Mouse (Mus musculus): ENCODE data around the gene Gm26558.

Gm26558 gene

GRCm38 (mm10) chr2:70661715-70662495 is at the start of gene Gm26558:
TSS of gene Gm26558 (minus strand) at chr2:70662108.
- peak; percentile 29 for DNase-seq

- no peak for DNase-seq
Measured at GRCm38 (mm10) chr2:70710878-70711277, 49.0 kb upstream of the Gm26558 start.

- DNase-seq: no peak
Measured at GRCm38 (mm10) chr2:70710236-70710635, 48.3 kb upstream of the Gm26558 start.

- DNase-seq: no peak
Measured at GRCm38 (mm10) chr2:70708986-70709730, 47.2 kb upstream of the Gm26558 start.

GRCm38 (mm10) chr2:70702403-70702802 is 40.5 kb upstream of the Gm26558 start:
- no peak for DNase-seq

- no peak for DNase-seq
Measured at GRCm38 (mm10) chr2:70701571-70701970, 39.7 kb upstream of the Gm26558 start.

GRCm38 (mm10) chr2:70700851-70701250 is 38.9 kb upstream of the Gm26558 start:
- DNase-seq: no peak

- DNase-seq: no peak
Measured at GRCm38 (mm10) chr2:70695712-70696111, 33.8 kb upstream of the Gm26558 start.

GRCm38 (mm10) chr2:70690195-70690594 is 28.3 kb upstream of the Gm26558 start:
- peak; percentile 33 for DNase-seq

GRCm38 (mm10) chr2:70688454-70689078 is 26.7 kb upstream of the Gm26558 start:
- no peak for DNase-seq

- DNase-seq: no peak
Measured at GRCm38 (mm10) chr2:70682324-70682723, 20.4 kb upstream of the Gm26558 start.

GRCm38 (mm10) chr2:70673445-70674126 is 11.7 kb upstream of the Gm26558 start:
- DNase-seq: no peak

- DNase-seq: no peak
Measured at GRCm38 (mm10) chr2:70672476-70672875, 10.6 kb upstream of the Gm26558 start.

GRCm38 (mm10) chr2:70669896-70670295 is 8.0 kb upstream of the Gm26558 start:
- no peak for DNase-seq

GRCm38 (mm10) chr2:70669241-70669640 is 7.3 kb upstream of the Gm26558 start:
- DNase-seq: no peak

GRCm38 (mm10) chr2:70667016-70667415 is 5.1 kb upstream of the Gm26558 start:
- DNase-seq: no peak

- DNase-seq: no peak
Measured at GRCm38 (mm10) chr2:70663764-70664163, 1.9 kb upstream of the Gm26558 start.

GRCm38 (mm10) chr2:70660887-70661714 is 807 bp downstream of the Gm26558 start, which contains the start of gene Gorasp2:
TSS of gene Gorasp2 (plus strand) at chr2:70661576.
- DNase-seq: peak; percentile 97

- no peak for DNase-seq
Measured at GRCm38 (mm10) chr2:70657083-70657482, 4.8 kb downstream of the Gm26558 start.

GRCm38 (mm10) chr2:70651820-70652219 is 10.1 kb downstream of the Gm26558 start:
- DNase-seq: no peak

GRCm38 (mm10) chr2:70649471-70649870 is 12.4 kb downstream of the Gm26558 start:
- DNase-seq: no peak

GRCm38 (mm10) chr2:70648271-70648670 is 13.6 kb downstream of the Gm26558 start:
- DNase-seq: no peak
